Mouse (Mus musculus) forebrain, embryonic 14.5 days (tissue): ENCODE measurements at regions not wholly inside any gene's neighbourhood (a gene's known extent, or its start where the extent isn't known, plus 50 kb on each side); places are given as distances from the start of the nearest gene placed in this dataset.

Experiments
- ATAC-seq: fragments of 200-750 bp; cut with Nextera tagmentation; 2 replicates; pipeline ENCODE4 v1.8.0; 2017; ENCODE audit warnings: mild to moderate bottlenecking, moderate library complexity
- DNase-seq: peaks from one replicate; pipeline ENCODE4 v3.0.0-alpha.2; 2015; ENCODE audit warnings: low spot score
- H3K27ac ChIP-seq: fragments of 300-500 bp; sonication (generic); 2 replicates; pipeline ENCODE4 v1.5.1; 2014; ENCODE audit warnings: low read depth, mild to moderate bottlenecking, control low read depth, low read length, moderate library complexity
- H3K27me3 ChIP-seq: fragments of 300-500 bp; sonication (generic); replicated peaks from 2 replicates; pipeline ENCODE4 v1.6.1; 2014; ENCODE audit warnings: low read length, control low read depth, mixed read lengths; ENCODE audit not compliant: control insufficient read depth, insufficient read depth
- H3K36me3 ChIP-seq: fragments of 300-500 bp; sonication (generic); 2 replicates; pipeline ENCODE4 v1.6.1; 2014; ENCODE audit warnings: low read length, control low read depth; ENCODE audit not compliant: control insufficient read depth, insufficient read depth
- H3K4me1 ChIP-seq: fragments of 300-500 bp; sonication (generic); 2 replicates; pipeline ENCODE4 v1.6.1; 2014; ENCODE audit warnings: antibody characterized with exemption, low read length, control low read depth; ENCODE audit not compliant: control insufficient read depth, insufficient read depth
- H3K4me2 ChIP-seq: fragments of 300-500 bp; sonication (generic); 2 replicates; pipeline ENCODE4 v1.6.1; 2014; ENCODE audit warnings: mild to moderate bottlenecking, control low read depth, low read length
- H3K4me3 ChIP-seq: fragments of 300-500 bp; sonication (generic); 2 replicates; pipeline ENCODE4 v1.5.1; 2014; ENCODE audit warnings: low read depth, low read length, control low read depth
- H3K9ac ChIP-seq: fragments of 300-500 bp; sonication (generic); 2 replicates; pipeline ENCODE4 v1.6.1; 2014; ENCODE audit warnings: mild to moderate bottlenecking, low read length, control low read depth, moderate library complexity
- H3K9me3 ChIP-seq: fragments of 300-500 bp; sonication (generic); replicated peaks from 2 replicates; pipeline ENCODE4 v1.6.1; 2016; ENCODE audit warnings: low read length, control low read depth, mixed read lengths; ENCODE audit not compliant: control insufficient read depth
- WGBS: fragments of 180-500 bp; shearing (Covaris S2); extraction: QIAGEN DNeasy Blood & Tissue Kit; methylation state at CpG from one replicate; pipeline ENCODE4 v1.1.7; 2014; 5-methylcytosine and 5-hydroxymethylcytosine counted together

DNA sequence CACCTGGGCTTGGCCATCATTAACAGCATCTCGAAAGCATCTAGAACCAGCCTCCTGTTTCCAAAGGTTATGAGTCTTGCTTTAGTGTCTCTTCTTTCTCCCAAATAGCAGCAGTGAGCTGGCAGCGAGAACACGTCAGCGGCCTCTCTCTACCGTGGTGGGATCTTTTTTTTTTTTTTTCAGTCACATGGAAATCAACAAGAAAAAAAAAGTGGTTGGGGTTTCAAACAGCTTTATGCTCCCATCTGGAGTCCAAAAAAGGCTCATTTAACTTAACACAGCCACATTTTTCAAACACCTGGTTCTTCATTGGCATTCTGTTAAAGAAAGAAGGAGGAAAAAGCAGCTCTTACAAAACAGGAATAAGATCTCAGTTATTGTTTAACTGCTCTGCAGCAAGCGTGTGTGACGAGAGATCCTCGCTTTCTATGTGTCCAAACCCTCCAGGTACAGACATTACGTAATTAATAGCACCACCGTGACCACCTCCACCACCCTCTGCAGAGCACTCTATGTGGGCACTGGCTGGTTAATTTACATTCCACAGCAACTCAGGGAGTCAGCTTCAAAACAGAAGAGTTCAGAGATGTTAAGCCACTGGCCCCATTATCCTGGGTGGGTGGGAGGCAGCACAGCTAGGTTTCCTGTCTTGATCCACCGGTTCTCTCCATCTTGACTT, 85.3 kb upstream of the Selenok start:
- Histone ChIP-seq H3K4me1 (no peaks in the 10 kb centered on the region), H3K27me3 (no peaks in the 10 kb centered on the region), H3K9me3 (no peaks in the 10 kb centered on the region), H3K36me3 (no peaks in the 10 kb centered on the region), H3K4me3 (no peak overlapping the region), H3K27ac (no peak overlapping the region), H3K9ac (no peak overlapping the region), H3K4me2 (no peak overlapping the region)
- WGBS: 79% methylated on average over 11 of the region's 11 CpGs
- DNase-seq (peak; percentile 9), ATAC-seq (no peak)

DNA sequence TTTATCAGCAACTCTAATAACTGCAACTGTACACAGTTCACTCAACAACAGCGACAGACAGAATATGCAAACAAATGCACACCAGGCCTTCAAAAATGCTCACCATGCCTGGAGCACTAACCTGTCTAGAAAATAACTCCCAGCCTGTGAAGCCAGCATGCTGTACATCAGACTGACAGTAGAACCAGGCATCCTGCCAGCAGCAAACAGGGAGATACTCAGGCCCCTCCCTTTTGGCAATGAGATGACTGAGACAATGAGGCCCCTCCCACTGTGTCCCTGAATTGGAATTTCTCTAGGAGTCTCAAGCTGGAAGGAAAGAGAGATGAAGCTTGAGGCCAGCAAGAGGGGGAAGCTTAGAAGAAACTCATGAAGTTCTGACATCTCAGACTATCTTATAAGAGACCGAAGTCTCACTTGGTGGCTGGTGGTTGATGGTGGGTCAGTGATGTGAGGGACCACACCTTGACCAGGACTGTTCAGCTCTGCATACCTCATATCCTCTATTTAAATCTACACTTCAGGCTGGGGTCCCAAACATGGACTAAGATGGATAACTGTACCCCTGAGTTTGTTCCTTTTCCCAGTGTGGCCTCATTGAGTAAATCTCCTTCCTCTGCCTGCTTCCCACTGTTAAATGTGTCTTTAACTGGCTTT, 72.6 kb upstream of the Selenok start:
- peak; percentile 69 for ATAC-seq
- Histone ChIP-seq H3K4me3 (no peak overlapping the region), H3K9ac (no peak overlapping the region), H3K9me3 (no peaks in the 10 kb centered on the region), H3K27ac (no peak overlapping the region), H3K36me3 (no peaks in the 10 kb centered on the region), H3K4me2 (no peak overlapping the region), H3K27me3 (no peaks in the 10 kb centered on the region), H3K4me1 (0 out of 2 replicates have a peak, but pooled peaks cover 5% of the 10 kb centered on the region)
- 78% methylated on average over 2 of the region's 2 CpGs for WGBS
- DNase-seq: peak; percentile 89

DNA sequence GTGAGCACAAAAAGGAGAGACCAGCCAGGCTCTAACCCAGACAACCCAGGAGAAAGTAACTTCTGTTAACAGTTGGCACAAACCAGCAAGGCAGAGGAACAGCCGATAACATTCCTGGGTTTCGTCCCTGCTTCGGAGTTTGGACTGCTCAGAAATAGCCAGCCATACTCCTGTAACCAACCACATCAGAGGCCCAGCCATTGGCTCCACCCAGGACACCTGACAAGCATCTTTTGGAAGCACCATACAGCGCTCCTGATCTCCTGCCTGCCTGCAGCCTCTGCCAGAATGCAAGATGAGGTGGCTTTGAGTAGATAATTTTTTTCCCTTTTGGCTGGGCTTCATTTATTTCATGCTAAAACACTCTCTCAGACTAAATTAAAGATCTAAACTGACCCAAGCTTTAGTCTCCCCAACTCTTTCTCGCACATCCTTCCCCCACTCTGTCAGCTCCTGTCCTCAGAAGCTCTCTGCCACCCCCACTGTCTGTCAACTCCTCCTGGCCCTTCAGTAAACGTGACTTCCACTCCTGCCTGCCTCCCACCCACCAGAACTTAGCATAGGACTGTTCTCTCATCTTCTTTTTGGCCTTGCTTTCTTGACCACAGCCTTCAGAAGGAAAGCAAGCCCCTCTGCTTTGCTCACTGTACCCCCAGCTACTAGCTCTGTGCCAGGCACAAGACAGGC, 72.0 kb upstream of the Selenok start:
- H3K27ac ChIP-seq: no peak overlapping the region
- no peaks in the 10 kb centered on the region for H3K9me3 ChIP-seq
- H3K4me3 ChIP-seq: no peak overlapping the region
- ATAC-seq (no peak), DNase-seq (no peak)
- H3K4me2 ChIP-seq: no peak overlapping the region
- no peak overlapping the region for H3K9ac ChIP-seq
- no peaks in the 10 kb centered on the region for H3K36me3 ChIP-seq
- no peaks in the 10 kb centered on the region for H3K27me3 ChIP-seq
- 0 out of 2 replicates have a peak, but pooled peaks cover 5% of the 10 kb centered on the region for H3K4me1 ChIP-seq
- WGBS: 80% methylated on average over 6 of the region's 6 CpGs

DNA sequence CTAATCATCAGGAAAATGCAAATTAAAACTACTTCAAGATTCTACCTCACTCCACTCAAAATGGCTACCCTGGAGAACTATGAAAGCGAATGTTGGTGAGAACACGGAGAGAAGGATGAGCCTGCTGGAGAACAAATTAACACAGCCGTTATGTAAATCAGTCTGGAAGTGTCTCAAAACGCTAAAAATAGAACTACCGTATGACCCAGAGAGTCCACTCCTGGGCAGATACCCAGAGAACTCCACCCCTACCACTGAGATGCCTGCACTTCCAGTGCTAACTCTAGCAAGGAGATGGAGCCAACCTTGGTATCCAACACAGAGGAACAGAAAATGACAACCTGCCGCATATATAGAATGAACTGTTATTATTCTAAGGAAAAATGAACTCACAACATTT, 67.2 kb upstream of the Selenok start:
- Histone ChIP-seq H3K9ac (no peak overlapping the region), H3K36me3 (no peaks in the 10 kb centered on the region), H3K27me3 (no peaks in the 10 kb centered on the region), H3K4me3 (no peak overlapping the region), H3K9me3 (no peaks in the 10 kb centered on the region), H3K4me1 (no peaks in the 10 kb centered on the region), H3K27ac (no peak overlapping the region), H3K4me2 (no peak overlapping the region)
- ATAC-seq: no peak
- DNase-seq: no peak
- WGBS: 70% methylated on average over 6 of the region's 6 CpGs

DNA sequence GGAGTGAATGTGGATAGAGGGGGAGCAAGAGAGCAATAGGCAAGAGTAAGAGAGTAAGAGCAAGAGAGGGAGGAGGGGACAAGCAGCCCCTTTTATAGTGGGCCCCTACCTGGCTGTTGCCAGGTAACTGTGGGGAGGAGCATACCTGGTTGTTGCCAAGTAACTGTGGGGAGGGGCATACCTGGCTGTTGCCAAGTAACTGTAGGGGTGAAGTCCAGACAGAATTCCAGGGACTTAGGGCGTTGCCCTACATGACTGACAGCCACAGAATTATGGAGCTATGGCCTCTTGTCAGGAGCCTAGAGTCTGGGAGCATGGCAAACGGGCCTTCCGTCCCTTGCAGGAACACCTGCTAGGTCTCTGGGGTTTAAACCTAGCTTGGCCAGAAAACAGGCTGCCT, 64.5 kb upstream of the Selenok start:
- Histone ChIP-seq H3K4me3 (no peak overlapping the region), H3K4me1 (no peaks in the 10 kb centered on the region), H3K36me3 (no peaks in the 10 kb centered on the region), H3K9me3 (no peaks in the 10 kb centered on the region), H3K27ac (no peak overlapping the region), H3K27me3 (no peaks in the 10 kb centered on the region), H3K9ac (no peak overlapping the region), H3K4me2 (no peak overlapping the region)
- no peak for ATAC-seq
- DNase-seq: no peak
- WGBS: 80% methylated on average over 3 of the region's 3 CpGs

DNA sequence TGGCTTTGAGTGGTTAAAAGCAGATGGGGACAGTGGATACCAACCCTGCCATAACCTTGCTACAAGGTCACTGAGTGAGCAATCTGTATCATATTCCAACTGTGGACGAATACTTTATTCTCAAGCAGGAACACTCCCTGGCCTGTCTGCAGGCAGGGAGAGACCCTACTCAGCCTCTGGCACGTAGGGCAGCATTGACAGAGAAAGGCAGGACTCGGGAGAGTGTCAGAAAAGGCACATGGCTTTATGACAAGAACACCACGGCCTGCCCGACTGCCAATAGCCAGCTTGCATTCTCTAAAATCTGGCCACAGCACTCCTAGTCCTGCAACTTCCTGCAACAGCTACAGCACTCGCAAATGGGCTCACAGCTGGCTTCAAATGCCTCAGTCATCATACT, 63.3 kb upstream of the Selenok start:
- DNase-seq (no peak), ATAC-seq (no peak)
- WGBS: 87% methylated on average over 6 of the region's 6 CpGs
- Histone ChIP-seq H3K27ac (no peak overlapping the region), H3K4me2 (no peak overlapping the region), H3K36me3 (no peaks in the 10 kb centered on the region), H3K9me3 (no peaks in the 10 kb centered on the region), H3K9ac (no peak overlapping the region), H3K27me3 (no peaks in the 10 kb centered on the region), H3K4me3 (no peak overlapping the region), H3K4me1 (no peaks in the 10 kb centered on the region)

DNA sequence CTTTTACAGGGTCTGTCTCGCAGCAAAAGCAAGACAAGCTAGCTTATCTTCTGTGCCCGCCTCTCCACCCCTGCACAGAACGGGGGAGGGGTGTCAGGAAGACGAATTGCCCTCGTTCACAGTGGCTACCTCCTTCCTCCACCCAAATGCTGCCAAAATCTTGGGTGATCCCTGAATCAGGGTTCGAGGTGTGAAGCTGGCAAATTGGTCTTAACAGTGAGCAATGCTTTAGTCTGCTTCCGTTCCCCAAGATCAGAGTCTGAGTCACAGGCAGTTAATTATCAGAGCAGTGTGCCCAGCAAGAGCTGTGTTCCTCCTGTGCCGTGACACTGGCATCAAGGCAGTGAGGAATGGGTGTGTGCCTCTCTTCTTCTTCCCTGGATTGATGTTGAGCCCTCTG, 58.4 kb upstream of the Selenok start:
- no peaks in the 10 kb centered on the region for H3K36me3 ChIP-seq
- H3K4me2 ChIP-seq: no peak overlapping the region
- ATAC-seq: no peak
- H3K27me3 ChIP-seq: no peaks in the 10 kb centered on the region
- 69% methylated on average over 8 of the region's 8 CpGs for WGBS
- H3K9me3 ChIP-seq: no peaks in the 10 kb centered on the region
- H3K9ac ChIP-seq: no peak overlapping the region
- no peaks in the 10 kb centered on the region for H3K4me1 ChIP-seq
- no peak for DNase-seq
- no peak overlapping the region for H3K27ac ChIP-seq
- H3K4me3 ChIP-seq: no peak overlapping the region
